Mouse (Mus musculus) intestine, embryonic 16.5 days (tissue): ENCODE results near the gene Mlh3. TPM values are rescaled to one million over a fixed set of nuclear protein-coding genes. Genes with fewer than 3 reads are reported as not detected.
A peak's percentile ranks its signal among the peaks of the same experiment; 100 is the strongest.

Experiments used
- ATAC-seq: fragments of 200-750 bp; cut with Nextera tagmentation; 2 replicates; pipeline ENCODE4 v1.8.0; 2017; ENCODE audit warnings: moderate TSS enrichment, moderate library complexity
- H3K27ac ChIP-seq: fragments of 300-500 bp; sonication (generic); 2 replicates; pipeline ENCODE4 v1.5.1; 2014; ENCODE audit warnings: mild to moderate bottlenecking, low read length
- H3K27me3 ChIP-seq: fragments of 300-500 bp; sonication (generic); replicated peaks from 2 replicates; pipeline ENCODE4 v1.6.1; 2014; ENCODE audit warnings: low read length, control low read depth, mixed read lengths; ENCODE audit not compliant: control insufficient read depth, insufficient read depth
- H3K36me3 ChIP-seq: fragments of 300-500 bp; sonication (generic); 2 replicates; pipeline ENCODE4 v1.6.1; 2014; ENCODE audit warnings: low read length, control low read depth; ENCODE audit not compliant: control insufficient read depth, insufficient read depth
- H3K4me1 ChIP-seq: fragments of 300-500 bp; sonication (generic); 2 replicates; pipeline ENCODE4 v1.6.1; 2014; ENCODE audit warnings: low read length, control low read depth, mixed read lengths; ENCODE audit not compliant: control insufficient read depth, insufficient read depth
- H3K4me2 ChIP-seq: fragments of 300-500 bp; sonication (generic); 2 replicates; pipeline ENCODE4 v1.6.1; 2014; ENCODE audit warnings: low read depth, low read length, control low read depth
- H3K4me3 ChIP-seq: fragments of 300-500 bp; sonication (generic); 2 replicates; pipeline ENCODE4 v1.5.1; 2014; ENCODE audit warnings: mild to moderate bottlenecking, low read length
- H3K9ac ChIP-seq: fragments of 300-500 bp; sonication (generic); 2 replicates; pipeline ENCODE4 v1.6.1; 2014; ENCODE audit warnings: low read depth, low read length
- H3K9me3 ChIP-seq: fragments of 300-500 bp; sonication (generic); 2 replicates; pipeline ENCODE4 v1.6.1; 2016; ENCODE audit warnings: low read length, control low read depth; ENCODE audit not compliant: control insufficient read depth
- whole genome bisulfite sequencing: fragments of 180-500 bp; shearing (Covaris S2); extraction: QIAGEN DNeasy Blood & Tissue Kit; methylation state at CpG from one replicate; pipeline ENCODE4 v1.1.7; 2014; 5-methylcytosine and 5-hydroxymethylcytosine counted together
- polyA plus RNA-seq: library from polyadenylated mRNA; unstranded; fragments of >200 nt; fragmentation: Nextera tagmentation; extraction: Ambion mirVana; gene quantifications from 2 replicates; pipeline ENCODE4 v1.2.1, GENCODE M21; 2015

Gene Mlh3
- polyA plus RNA-seq, 1 experiment from 2014 or later: 5.5 TPM

DNA sequence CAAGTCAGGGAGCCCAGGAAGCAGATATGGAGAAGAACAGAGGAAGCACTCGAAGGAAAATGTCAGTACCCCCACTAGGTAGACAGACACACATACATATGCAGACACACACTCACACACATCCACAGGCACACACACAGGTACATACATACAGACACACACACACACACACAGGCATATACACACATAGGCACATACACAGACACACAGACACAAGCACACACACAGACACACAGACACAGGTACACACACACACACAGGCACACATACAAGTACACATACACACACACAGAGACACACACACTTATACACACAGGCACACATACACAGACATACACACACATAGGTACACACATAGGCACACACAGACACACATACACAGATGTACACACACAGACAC is 70.4 kb downstream of the Mlh3 start:
- Histone ChIP-seq H3K4me2 (no peak overlapping the region), H3K27me3 (no peaks in the 10 kb centered on the region), H3K4me1 (peaks cover 21% of the 10 kb centered on the region), H3K4me3 (no peak overlapping the region), H3K9me3 (no peaks in the 10 kb centered on the region), H3K9ac (no peak overlapping the region), H3K27ac (no peak overlapping the region), H3K36me3 (no peaks in the 10 kb centered on the region)
- ATAC-seq: no peak
- WGBS: 78% methylated on average over 1 of the region's 1 CpGs

DNA sequence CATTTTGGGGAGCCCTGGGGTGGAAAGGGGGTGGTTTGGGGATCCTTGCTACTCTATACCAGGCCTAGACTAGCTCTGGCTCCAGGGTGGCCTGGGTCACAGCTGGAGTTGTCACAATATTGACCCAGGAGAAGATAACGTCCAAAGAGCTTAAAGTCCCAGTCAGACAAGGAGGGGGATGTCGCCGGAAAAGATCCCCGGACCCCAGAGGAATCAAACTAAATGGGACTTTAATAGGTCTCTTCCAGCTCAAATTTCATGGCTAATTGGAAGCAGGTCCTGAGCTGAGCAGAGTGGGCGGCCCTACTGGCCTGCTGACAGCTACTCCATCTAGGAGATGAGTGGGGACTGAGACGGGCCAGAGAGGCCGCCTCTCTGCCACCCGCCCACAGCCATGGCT is 72.5 kb downstream of the Mlh3 start:
- Histone ChIP-seq H3K4me1 (peaks cover 30% of the 10 kb centered on the region), H3K9ac (no peak overlapping the region), H3K9me3 (no peaks in the 10 kb centered on the region), H3K4me2 (no peak overlapping the region), H3K27me3 (no peaks in the 10 kb centered on the region), H3K36me3 (no peaks in the 10 kb centered on the region), H3K4me3 (no peak overlapping the region), H3K27ac (no peak overlapping the region)
- 44% methylated on average over 8 of the region's 8 CpGs for WGBS
- ATAC-seq: no peak

DNA sequence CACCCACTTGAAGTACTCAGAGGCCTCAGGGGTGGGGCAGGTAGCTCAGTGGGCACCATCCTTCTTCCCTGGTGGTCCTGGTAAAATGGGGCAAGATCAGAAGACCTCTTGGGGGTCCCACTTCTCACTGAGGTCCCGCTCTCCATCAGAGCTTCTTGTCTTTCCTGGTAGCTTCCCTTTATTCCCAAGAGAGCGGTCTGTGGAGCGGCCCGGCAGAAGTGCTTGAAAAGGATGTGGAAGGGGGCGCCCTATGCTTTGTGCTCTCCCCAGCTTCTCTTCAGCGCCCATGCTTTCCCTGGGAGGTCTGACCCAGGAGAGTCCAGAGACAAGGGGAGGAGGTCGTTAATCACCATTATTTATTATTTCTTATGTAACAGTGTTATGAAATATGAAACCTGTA is 73.0 kb downstream of the Mlh3 start:
- no peaks in the 10 kb centered on the region for H3K36me3 ChIP-seq
- H3K4me1 ChIP-seq: peaks cover 36% of the 10 kb centered on the region
- H3K9me3 ChIP-seq: no peaks in the 10 kb centered on the region
- H3K4me3 ChIP-seq: no peak overlapping the region
- no peaks in the 10 kb centered on the region for H3K27me3 ChIP-seq
- ATAC-seq: no peak
- no peak overlapping the region for H3K27ac ChIP-seq
- 67% methylated on average over 7 of the region's 7 CpGs for WGBS
- no peak overlapping the region for H3K4me2 ChIP-seq
- H3K9ac ChIP-seq: no peak overlapping the region

DNA sequence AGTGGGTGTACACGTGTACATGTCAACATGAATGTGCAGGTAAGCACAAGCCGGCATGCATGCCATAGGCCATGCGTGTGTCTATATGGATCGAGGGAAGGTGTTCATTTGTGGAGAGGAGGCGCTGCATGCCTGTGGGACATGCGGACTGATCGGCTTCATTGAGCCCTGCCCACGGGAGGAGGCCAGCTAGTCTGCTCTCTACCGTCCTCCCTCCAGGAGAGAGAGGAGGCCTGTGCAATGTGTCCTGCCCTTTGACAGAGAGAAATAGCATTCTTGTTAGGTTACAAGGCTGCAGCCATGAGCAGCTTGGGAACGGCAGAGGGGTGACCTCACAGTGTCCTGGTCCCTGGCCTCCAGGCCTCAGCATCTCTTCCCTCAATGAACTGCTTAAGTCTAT is 74.2 kb downstream of the Mlh3 start:
- Histone ChIP-seq H3K36me3 (no peaks in the 10 kb centered on the region), H3K4me2 (no peak overlapping the region), H3K9ac (no peak overlapping the region), H3K27ac (no peak overlapping the region), H3K9me3 (no peaks in the 10 kb centered on the region), H3K27me3 (no peaks in the 10 kb centered on the region), H3K4me1 (peaks cover 36% of the 10 kb centered on the region), H3K4me3 (no peak overlapping the region)
- ATAC-seq: no peak
- 76% methylated on average over 10 of the region's 10 CpGs for WGBS

DNA sequence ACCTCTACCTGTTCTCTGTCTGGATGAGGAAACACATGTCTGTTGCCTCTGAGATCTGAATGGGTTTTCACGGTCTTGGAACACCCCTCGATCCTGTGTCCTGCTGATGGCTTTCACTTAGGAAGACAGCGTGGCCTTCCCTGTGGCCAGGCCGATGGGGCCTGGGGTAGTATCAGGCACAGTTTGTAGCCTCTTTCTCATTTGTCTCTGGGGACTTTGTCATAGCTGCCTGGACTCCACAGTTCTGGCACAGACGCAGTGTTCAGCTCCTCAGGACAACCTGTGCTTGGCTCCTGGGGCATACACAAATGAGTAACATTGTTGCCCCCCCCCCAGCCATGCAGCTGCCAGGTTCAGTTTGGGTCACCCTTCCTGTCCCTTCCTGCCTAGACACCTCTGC is 75.3 kb downstream of the Mlh3 start:
- Histone ChIP-seq H3K4me3 (no peak overlapping the region), H3K9me3 (no peaks in the 10 kb centered on the region), H3K27ac (peak overlapping the region; percentile 76), H3K27me3 (no peaks in the 10 kb centered on the region), H3K9ac (no peak overlapping the region), H3K4me2 (no peak overlapping the region), H3K4me1 (peaks cover 31% of the 10 kb centered on the region), H3K36me3 (no peaks in the 10 kb centered on the region)
- no peak for ATAC-seq
- WGBS: 70% methylated on average over 5 of the region's 5 CpGs

DNA sequence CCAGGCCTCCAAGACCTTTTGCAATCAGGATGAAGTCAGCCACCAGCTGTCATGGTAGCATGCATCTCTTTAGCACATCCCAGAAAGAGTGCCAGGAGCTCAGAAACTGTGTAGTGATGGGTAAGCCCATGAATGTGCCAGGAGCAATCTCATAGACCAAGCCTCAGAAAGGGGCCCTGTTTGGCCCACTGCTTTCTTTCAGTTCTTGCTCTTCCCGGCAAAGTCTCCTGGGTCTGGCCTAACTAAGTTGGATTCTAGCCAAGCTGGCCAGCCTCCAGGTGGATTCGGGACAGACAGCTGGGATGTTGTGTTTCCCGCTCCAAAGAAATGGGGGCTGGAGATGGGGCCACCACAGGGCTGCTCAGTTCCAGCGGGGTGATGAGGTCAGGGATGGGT is 75.8 kb downstream of the Mlh3 start:
- Histone ChIP-seq H3K36me3 (no peaks in the 10 kb centered on the region), H3K4me1 (peaks cover 31% of the 10 kb centered on the region), H3K9ac (no peak overlapping the region), H3K4me3 (no peak overlapping the region), H3K27me3 (no peaks in the 10 kb centered on the region), H3K27ac (peak overlapping the region; percentile 76), H3K4me2 (no peak overlapping the region), H3K9me3 (no peaks in the 10 kb centered on the region)
- 32% methylated on average over 4 of the region's 4 CpGs for WGBS
- ATAC-seq: peak; percentile 51

DNA sequence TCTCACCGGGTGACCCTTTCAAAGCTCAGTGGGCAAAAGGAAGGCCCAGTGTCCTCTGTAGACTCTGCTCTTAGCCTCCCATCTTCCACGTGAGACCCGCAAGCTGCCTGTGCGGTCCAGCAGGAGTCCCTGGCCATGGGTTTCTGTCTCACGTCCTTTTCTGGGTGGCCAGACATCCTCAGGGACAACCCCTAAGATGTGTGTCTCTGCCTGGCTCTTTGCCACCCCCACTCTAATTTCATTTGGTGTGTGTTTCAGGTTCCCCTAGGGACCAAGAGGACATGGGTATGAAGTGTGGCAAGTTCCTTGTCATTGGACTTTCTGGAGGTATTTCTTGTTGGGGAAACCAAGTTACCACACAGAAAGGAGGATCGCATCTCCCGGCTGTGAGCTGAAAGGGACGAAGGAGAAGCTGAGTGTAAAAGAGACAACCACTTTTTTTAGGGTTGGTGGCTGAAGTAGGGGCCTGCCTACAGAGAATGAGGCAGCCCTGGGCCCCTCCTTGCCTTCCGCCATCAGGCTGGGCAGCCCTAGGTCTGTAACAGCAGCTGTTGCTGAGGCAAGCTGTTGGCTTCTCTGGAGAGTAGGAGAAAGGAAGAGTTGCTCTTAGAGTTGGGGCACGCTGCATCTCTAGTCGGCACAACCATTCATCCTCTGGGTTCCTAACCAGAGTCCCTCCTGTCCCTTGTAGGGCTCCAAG is 76.3 kb downstream of the Mlh3 start:
- H3K27me3 ChIP-seq: no peaks in the 10 kb centered on the region
- peaks cover 31% of the 10 kb centered on the region for H3K4me1 ChIP-seq
- H3K9me3 ChIP-seq: no peaks in the 10 kb centered on the region
- H3K4me2 ChIP-seq: no peak overlapping the region
- 0 out of 2 replicates have a peak, but pooled peaks have one; percentile 13 for ATAC-seq
- H3K4me3 ChIP-seq: no peak overlapping the region
- 82% methylated on average over 11 of the region's 11 CpGs for WGBS
- H3K9ac ChIP-seq: no peak overlapping the region
- H3K36me3 ChIP-seq: no peaks in the 10 kb centered on the region
- H3K27ac ChIP-seq: peak overlapping the region; percentile 76

DNA sequence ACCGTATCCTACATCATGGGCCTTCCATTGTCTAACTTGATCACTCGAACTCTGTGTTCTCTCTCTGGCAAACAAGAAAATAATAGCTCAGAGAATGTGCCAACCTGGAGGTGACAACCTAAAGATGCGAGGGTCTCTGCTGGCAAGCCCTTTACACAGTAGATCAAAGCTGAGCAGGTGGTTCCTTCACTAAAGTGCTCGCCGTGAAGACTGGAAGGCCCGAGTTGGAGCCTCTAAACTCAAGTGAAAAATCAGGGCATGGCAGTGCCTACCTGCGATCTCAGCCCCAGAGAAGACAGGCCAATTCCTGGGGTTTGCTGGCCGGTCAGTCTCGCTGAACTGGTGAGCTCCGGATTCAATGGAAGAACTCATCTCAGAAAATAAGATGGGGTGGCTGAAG is 77.3 kb downstream of the Mlh3 start:
- Histone ChIP-seq H3K4me1 (peaks cover 31% of the 10 kb centered on the region), H3K9me3 (no peaks in the 10 kb centered on the region), H3K4me3 (no peak overlapping the region), H3K4me2 (no peak overlapping the region), H3K36me3 (no peaks in the 10 kb centered on the region), H3K27me3 (no peaks in the 10 kb centered on the region), H3K9ac (no peak overlapping the region), H3K27ac (no peak overlapping the region)
- 86% methylated on average over 10 of the region's 10 CpGs for WGBS
- no peak for ATAC-seq

DNA sequence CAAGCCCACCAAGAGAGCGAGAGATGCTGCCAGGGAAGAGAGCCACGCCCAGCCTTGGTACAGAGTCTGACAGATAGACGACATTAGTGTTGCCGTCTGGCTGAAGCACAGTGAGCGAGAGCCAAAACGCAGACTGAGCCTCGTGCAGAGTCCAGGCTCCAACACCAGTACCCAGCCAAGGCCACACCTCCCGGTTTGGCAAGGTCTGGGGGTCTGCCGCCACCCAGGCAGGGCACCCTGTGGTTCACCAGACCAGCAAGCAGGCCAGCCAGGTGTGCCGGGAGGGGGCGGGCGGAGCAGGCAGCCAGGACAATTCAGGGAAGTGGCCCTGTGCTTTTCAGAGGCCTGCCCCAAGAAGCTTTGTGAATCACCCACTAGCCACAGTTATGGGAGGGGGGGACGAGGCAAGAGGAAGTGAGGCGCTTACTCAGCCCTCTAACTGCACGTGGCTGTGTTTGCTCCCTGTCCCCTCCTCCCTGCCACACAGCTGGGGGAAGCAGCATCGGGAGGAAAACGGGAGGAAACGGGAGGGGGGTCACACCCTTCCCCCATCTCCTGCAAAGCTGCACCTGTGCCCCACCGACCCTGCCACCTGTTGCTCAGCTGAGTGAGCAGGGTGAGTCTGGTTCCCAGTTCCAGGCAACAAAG is 77.8 kb downstream of the Mlh3 start:
- Histone ChIP-seq H3K4me3 (no peak overlapping the region), H3K4me1 (peaks cover 29% of the 10 kb centered on the region), H3K27ac (no peak overlapping the region), H3K9me3 (no peaks in the 10 kb centered on the region), H3K27me3 (no peaks in the 10 kb centered on the region), H3K9ac (peak overlapping the region; percentile 49; the same call in 1 of the 2 replicates), H3K36me3 (no peaks in the 10 kb centered on the region), H3K4me2 (peak overlapping the region; percentile 39; the same call in 1 of the 2 replicates)
- WGBS: 24% methylated on average over 19 of the region's 19 CpGs
- peak; percentile 60 for ATAC-seq
